In the genomic region with DNA sequence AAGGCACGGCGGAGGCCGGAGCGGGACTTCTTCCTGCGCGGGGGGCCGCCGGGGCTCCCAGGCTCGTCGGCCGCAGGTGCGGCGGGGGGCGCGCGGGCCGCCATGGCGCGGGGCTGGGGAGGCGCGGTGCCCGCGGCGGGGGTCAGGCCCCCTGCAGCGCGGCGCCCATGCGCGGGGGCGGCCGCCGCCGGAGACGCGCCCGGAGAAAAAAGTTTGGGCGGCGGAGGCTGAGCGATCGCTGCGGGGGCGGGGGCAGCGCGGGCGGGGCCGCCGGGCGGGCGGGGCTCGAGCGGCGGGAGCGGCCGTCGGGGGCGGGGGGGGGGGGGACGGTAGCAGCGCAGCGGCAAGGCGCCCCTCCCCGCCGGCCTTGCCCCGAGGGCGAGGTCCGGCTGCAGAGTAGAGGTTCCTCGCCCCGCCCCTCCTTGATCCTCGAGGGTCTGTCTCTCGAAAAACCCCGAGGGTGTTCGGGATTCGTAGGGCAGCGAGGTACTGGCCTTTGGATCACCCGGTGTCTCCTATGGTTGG, we compare ENCODE assay signal across 9 mouse cellular contexts. TPM values are rescaled to one million over a fixed set of nuclear protein-coding genes. Genes with fewer than 3 reads are reported as not detected.
DNase-seq lines count a peak whose midpoint lies in the region; ATAC-seq and TF ChIP-seq lines count a peak whose summit lies in the region.
"Had no signal": no experiment of that assay in that cellular context is flagged by ENCODE, and none has a peak within 500 bp of the region (broad histone marks: within the 10 kb centered on the region; RNA-seq: fewer than 3 reads in every experiment).

No protein-coding gene starts in this region.

- H3K27me3 ChIP-seq in heart, embryonic 12.5 days (replicated peaks) = peaks cover 96% of the 10 kb centered on the region
- H3K27me3 ChIP-seq in hindbrain, embryonic 14.5 days (ENCODE audit: control insufficient read depth, insufficient read depth, low read length) = peaks cover 49% of the 10 kb centered on the region
- H3K27me3 ChIP-seq in liver, postnatal 0 days (ENCODE audit: insufficient read depth, low read length) = peaks cover 45% of the 10 kb centered on the region

- no peaks in the 10 kb centered on the region for H3K9me3 ChIP-seq in heart, embryonic 12.5 days (replicated peaks)
- no peaks in the 10 kb centered on the region for H3K9me3 ChIP-seq in hindbrain, embryonic 14.5 days (ENCODE audit: control insufficient read depth, low read length)
- H3K9me3 ChIP-seq in liver, postnatal 0 days (ENCODE audit: low read length) = no peaks in the 10 kb centered on the region

- no peaks in the 10 kb centered on the region for H3K36me3 ChIP-seq in heart, embryonic 12.5 days
- H3K36me3 ChIP-seq in hindbrain, embryonic 14.5 days (replicated peaks; ENCODE audit: control insufficient read depth, insufficient read depth) = no peaks in the 10 kb centered on the region
- no peaks in the 10 kb centered on the region for H3K36me3 ChIP-seq in liver, postnatal 0 days (replicated peaks; ENCODE audit: insufficient read depth, low read length)

- peaks cover 26% of the 10 kb centered on the region for H3K4me1 ChIP-seq in heart, embryonic 12.5 days (replicated peaks)
- H3K4me1 ChIP-seq in hindbrain, embryonic 14.5 days (replicated peaks; ENCODE audit: control insufficient read depth, insufficient read depth, low read length) = peaks cover 11% of the 10 kb centered on the region; the same call in 1 of the 2 replicates
- H3K4me1 ChIP-seq in liver, postnatal 0 days (ENCODE audit: insufficient read depth) = peaks cover 23% of the 10 kb centered on the region

- H3K4me2 ChIP-seq in heart, embryonic 12.5 days = peak overlapping the region; percentile 98
- H3K4me2 ChIP-seq in hindbrain, embryonic 14.5 days (replicated peaks) = peak overlapping the region; percentile 97
- peak overlapping the region; percentile 90 for H3K4me2 ChIP-seq in liver, postnatal 0 days (ENCODE audit: low read depth, low read length)

- no peak for DNase-seq in heart, postnatal 25 days (ENCODE audit: low spot score)
- DNase-seq in adrenal gland, postnatal 10 days = peak; percentile 58
- DNase-seq in hindbrain, embryonic 14.5 days (ENCODE audit: low spot score) = no peak
- DNase-seq in liver, postnatal 0 days = peak; percentile 59
- DNase-seq in yolk sac, embryonic 10.5 days (ENCODE audit: low spot score) = peak; percentile 74
- DNase-seq in left cerebral cortex, postnatal 14 days (ENCODE audit: low spot score in 2 of 2) = no peak
- no peak for DNase-seq in thymus, adult 18-20 months

- TF ChIP-seq CTCF in liver, postnatal 0 days (IDR thresholded peaks at IDR 0.05; ENCODE audit: low read depth) = no peak

- peak overlapping the region; percentile 67 for H3K9ac ChIP-seq in heart, embryonic 12.5 days
- H3K9ac ChIP-seq in hindbrain, embryonic 14.5 days = peak overlapping the region; percentile 55; the same call in 1 of the 2 replicates
- peak overlapping the region; percentile 64 for H3K9ac ChIP-seq in liver, postnatal 0 days (replicated peaks)

- no peak overlapping the region for H3K27ac ChIP-seq in heart, embryonic 12.5 days (ENCODE audit: poor library complexity, severe bottlenecking)
- no peak overlapping the region for H3K27ac ChIP-seq in hindbrain, embryonic 14.5 days
- H3K27ac ChIP-seq in liver, postnatal 0 days (ENCODE audit: low read depth) = peak overlapping the region; percentile 79

- ATAC-seq in heart, embryonic 12.5 days (ENCODE audit: insufficient number of reproducible peaks, low FRiP score) = no peak
- ATAC-seq in hindbrain, embryonic 14.5 days (ENCODE audit: low FRiP score) = no peak
- no peak for ATAC-seq in liver, postnatal 0 days

- under 1% methylated on average over 44 of the region's 74 CpGs for WGBS in heart, embryonic 12.5 days
- 1% methylated on average over 50 of the region's 74 CpGs for WGBS in hindbrain, embryonic 14.5 days
- 2% methylated on average over 30 of the region's 74 CpGs for WGBS in liver, postnatal 0 days (ENCODE audit: insufficient replicate concordance)

- intact Hi-C loops in heart, postnatal 25 days (cut with DNase I) = no loop called here
- intact Hi-C loops in left cerebral cortex, postnatal 14 days (cut with DNase I) = no loop called here

- H3K4me3 ChIP-seq in heart, embryonic 12.5 days = peak overlapping the region; percentile 59
- H3K4me3 ChIP-seq in hindbrain, embryonic 14.5 days (replicated peaks; ENCODE audit: low read length) = peak overlapping the region; percentile 39
- H3K4me3 ChIP-seq in liver, postnatal 0 days (ENCODE audit: low read depth, low read length) = peak overlapping the region; percentile 59

- TF ChIP-seq EP300 in liver, postnatal 0 days (IDR thresholded peaks at IDR 0.05; ENCODE audit: low read depth) = no peak

RNA-seq across cellular contexts. Expression of a gene that starts 12.9 kb away (rescaled TPM):
- polyA plus RNA-seq in heart, embryonic 12.5 days (2016; fragmentation: Nextera tagmentation; extraction: Ambion mirVana) = 1.2 and 1.6 TPM in 2 replicates
- total RNA-seq in heart, postnatal 25 days (2021) = 1 to 10 TPM; 3.3 to 6.1 TPM
- 10 to 100 TPM; 16.5 to 16.6 TPM for total RNA-seq in adrenal gland, postnatal 10 days (2021)
- polyA plus RNA-seq in hindbrain, embryonic 14.5 days (2014; fragmentation: Nextera tagmentation; extraction: Ambion mirVana) = 5.8 and 7.0 TPM in 2 replicates
- 1.4 and 1.8 TPM in 2 replicates for polyA plus RNA-seq in liver, postnatal 0 days (2015; fragmentation: Nextera tagmentation; extraction: Ambion mirVana)
- total RNA-seq in left cerebral cortex, postnatal 14 days (2021) = 10 to 100 TPM; 17.9 to 21.1 TPM
- total RNA-seq: neutrophil, adult 5-6 weeks had no signal

RNA-seq across cellular contexts. Expression of a gene that starts 39.1 kb away (rescaled TPM):
- polyA plus RNA-seq in heart, embryonic 12.5 days (2016; fragmentation: Nextera tagmentation; extraction: Ambion mirVana) = 1.1 and 1.3 TPM in 2 replicates
- 10 to 100 TPM; 15.5 to 16.3 TPM for total RNA-seq in heart, postnatal 25 days (2021)
- 1 to 10 TPM; 4.2 to 7.4 TPM for total RNA-seq in adrenal gland, postnatal 10 days (2021)
- polyA plus RNA-seq in hindbrain, embryonic 14.5 days (2014; fragmentation: Nextera tagmentation; extraction: Ambion mirVana) = 1.2 and 2.2 TPM in 2 replicates
- polyA plus RNA-seq in liver, postnatal 0 days (2015; fragmentation: Nextera tagmentation; extraction: Ambion mirVana) = 0.15 TPM in 1 of 2 replicates, not detected in the other
- total RNA-seq in left cerebral cortex, postnatal 14 days (2021) = 1 to 10 TPM; 1.2 to 2.2 TPM

RNA-seq across cellular contexts. Expression of a gene that starts 58.7 kb away (rescaled TPM):
- polyA plus RNA-seq in heart, embryonic 12.5 days (2016; fragmentation: Nextera tagmentation; extraction: Ambion mirVana) = 49.3 and 55.8 TPM in 2 replicates
- total RNA-seq in heart, postnatal 25 days (2021) = 10 to 100 TPM; 26.9 to 30.0 TPM
- 10 to 100 TPM; 63.8 to 68.1 TPM for total RNA-seq in adrenal gland, postnatal 10 days (2021)
- 111 and 118 TPM in 2 replicates for polyA plus RNA-seq in hindbrain, embryonic 14.5 days (2014; fragmentation: Nextera tagmentation; extraction: Ambion mirVana)
- 23.0 and 25.7 TPM in 2 replicates for polyA plus RNA-seq in liver, postnatal 0 days (2015; fragmentation: Nextera tagmentation; extraction: Ambion mirVana)
- 100 to 1,000 TPM; 103 to 110 TPM for total RNA-seq in left cerebral cortex, postnatal 14 days (2021)

RNA-seq across cellular contexts. Expression of a gene that starts 58.8 kb away (rescaled TPM):
- 21.3 and 22.6 TPM in 2 replicates for polyA plus RNA-seq in heart, embryonic 12.5 days (2016; fragmentation: Nextera tagmentation; extraction: Ambion mirVana)
- 10 to 100 TPM; 12.9 to 14.1 TPM for total RNA-seq in heart, postnatal 25 days (2021)
- 10 to 100 TPM; 26.9 to 29.6 TPM for total RNA-seq in adrenal gland, postnatal 10 days (2021)
- polyA plus RNA-seq in hindbrain, embryonic 14.5 days (2014; fragmentation: Nextera tagmentation; extraction: Ambion mirVana) = 17.3 and 19.3 TPM in 2 replicates
- 3.5 and 3.6 TPM in 2 replicates for polyA plus RNA-seq in liver, postnatal 0 days (2015; fragmentation: Nextera tagmentation; extraction: Ambion mirVana)
- total RNA-seq in left cerebral cortex, postnatal 14 days (2021) = 10 to 100 TPM; 35.3 to 35.5 TPM

Comparison
In these comparisons a context has a peak if more than half of its experiments do, and no peak if none do; other contexts are left out.
1. DNase-seq: peak in adrenal gland, postnatal 10 days (single experiment), liver, postnatal 0 days (single experiment) and yolk sac, embryonic 10.5 days (single experiment); none in heart, postnatal 25 days (single experiment), hindbrain, embryonic 14.5 days (single experiment), left cerebral cortex, postnatal 14 days (0 of 2) and thymus, adult 18-20 months (0 of 2).
2. Peak in every context shown above with its lines, with median percentiles within 50 percentile points of each other: H3K4me2 ChIP-seq, H3K4me3 ChIP-seq and H3K9ac ChIP-seq.